Comparison of ENCODE assay signal across 17 mouse cellular contexts in genomic region chr16:11630489-11630888, GRCm38 (mm10).
DNase-seq lines count a peak whose midpoint lies in the region; ATAC-seq and TF ChIP-seq lines count a peak whose summit lies in the region.
"Had no signal": no experiment of that assay in that cellular context is flagged by ENCODE, and none has a peak within 500 bp of the region (broad histone marks: within the 10 kb centered on the region; RNA-seq: fewer than 3 reads in every experiment).

No protein-coding gene starts in this region.

- no peaks in the 10 kb centered on the region for H3K4me1 ChIP-seq in kidney, embryonic 14.5 days (ENCODE audit: control insufficient read depth, insufficient read depth, low read length)
- H3K4me1 ChIP-seq in midbrain, postnatal 0 days (ENCODE audit: insufficient read depth, low read length), result no peaks in the 10 kb centered on the region
- 0 out of 2 replicates have a peak, but pooled peaks cover 7% of the 10 kb centered on the region for H3K4me1 ChIP-seq in midbrain, embryonic 13.5 days (replicated peaks)
- peaks cover 10% of the 10 kb centered on the region for H3K4me1 ChIP-seq in forebrain, embryonic 10.5 days
- H3K4me1 ChIP-seq: limb, embryonic 13.5 days had no signal

- no peaks in the 10 kb centered on the region for H3K36me3 ChIP-seq in kidney, embryonic 14.5 days (ENCODE audit: control insufficient read depth, insufficient read depth, low read length)
- no peaks in the 10 kb centered on the region for H3K36me3 ChIP-seq in midbrain, postnatal 0 days (ENCODE audit: insufficient read depth, low read length)
- H3K36me3 ChIP-seq in midbrain, embryonic 13.5 days, result peaks cover 5% of the 10 kb centered on the region; the same call in 1 of the 2 replicates
- H3K36me3 ChIP-seq in forebrain, embryonic 10.5 days (replicated peaks), result no peaks in the 10 kb centered on the region
- H3K36me3 ChIP-seq: hindbrain, embryonic 15.5 days; limb, embryonic 13.5 days; liver, embryonic 15.5 days had no signal

- H3K9ac ChIP-seq in kidney, embryonic 14.5 days (ENCODE audit: low read depth, low read length), result no peak overlapping the region
- no peak overlapping the region for H3K9ac ChIP-seq in midbrain, postnatal 0 days (replicated peaks; ENCODE audit: low read length, poor library complexity, severe bottlenecking)
- no peak overlapping the region for H3K9ac ChIP-seq in midbrain, embryonic 13.5 days (replicated peaks)
- H3K9ac ChIP-seq: embryonic facial prominence, embryonic 15.5 days; hindbrain, embryonic 15.5 days; limb, embryonic 13.5 days; liver, embryonic 15.5 days had no signal

- 53% methylated on average over 5 of the region's 5 CpGs for WGBS in kidney, embryonic 14.5 days
- WGBS in midbrain, postnatal 0 days, result 49% methylated on average over 5 of the region's 5 CpGs
- 65% methylated on average over 5 of the region's 5 CpGs for WGBS in midbrain, embryonic 13.5 days
- WGBS in forebrain, embryonic 10.5 days, result 75% methylated on average over 5 of the region's 5 CpGs

- no peaks in the 10 kb centered on the region for H3K27me3 ChIP-seq in kidney, embryonic 14.5 days (ENCODE audit: control insufficient read depth, insufficient read depth, low read length)
- H3K27me3 ChIP-seq in midbrain, postnatal 0 days (ENCODE audit: insufficient read depth, low read length), result no peaks in the 10 kb centered on the region
- no peaks in the 10 kb centered on the region for H3K27me3 ChIP-seq in midbrain, embryonic 13.5 days
- H3K27me3 ChIP-seq in forebrain, embryonic 10.5 days (ENCODE audit: poor library complexity, severe bottlenecking), result no peaks in the 10 kb centered on the region
- H3K27me3 ChIP-seq: embryonic facial prominence, embryonic 15.5 days; hindbrain, embryonic 15.5 days; limb, embryonic 13.5 days; liver, embryonic 15.5 days; megakaryocyte, embryonic 14.5 days had no signal

- no peak for TF ChIP-seq CTCF in midbrain, postnatal 0 days (IDR thresholded peaks at IDR 0.05)

- DNase-seq in kidney, adult 11 months, result peak; percentile 24
- peak; percentile 48 for DNase-seq in midbrain, postnatal 0 days (ENCODE audit: low spot score)
- peak; percentile 22 to 23 for DNase-seq in heart, postnatal 10 days
- no peak for DNase-seq in forebrain, embryonic 10.5 days (ENCODE audit: extremely low spot score, low spot score)
- no peak for DNase-seq in B cell, adult 2 months
- DNase-seq: adrenal gland, adult 2 months; cerebellum, postnatal 14 days; embryo, embryonic 11 days; layer of hippocampus, adult 9-11 months; spleen, adult 18-20 months had no signal

- H3K27ac ChIP-seq in kidney, embryonic 14.5 days (ENCODE audit: low read depth, low read length), result no peak overlapping the region
- no peak overlapping the region for H3K27ac ChIP-seq in midbrain, postnatal 0 days (ENCODE audit: low read depth, low read length)
- H3K27ac ChIP-seq in midbrain, embryonic 13.5 days, result no peak overlapping the region
- H3K27ac ChIP-seq in forebrain, embryonic 10.5 days, result no peak overlapping the region
- H3K27ac ChIP-seq: embryonic facial prominence, embryonic 15.5 days; hindbrain, embryonic 15.5 days; limb, embryonic 13.5 days; liver, embryonic 15.5 days had no signal

- no peak overlapping the region for H3K4me2 ChIP-seq in kidney, embryonic 14.5 days (replicated peaks; ENCODE audit: low read depth, low read length)
- H3K4me2 ChIP-seq in midbrain, postnatal 0 days (ENCODE audit: low read depth, low read length, poor library complexity, severe bottlenecking), result no peak overlapping the region
- no peak overlapping the region for H3K4me2 ChIP-seq in midbrain, embryonic 13.5 days (replicated peaks)
- H3K4me2 ChIP-seq: embryonic facial prominence, embryonic 15.5 days; hindbrain, embryonic 15.5 days; limb, embryonic 13.5 days; liver, embryonic 15.5 days had no signal

- ATAC-seq in kidney, embryonic 14.5 days (ENCODE audit: low FRiP score, low TSS enrichment), result no peak
- ATAC-seq in midbrain, postnatal 0 days (ENCODE audit: low FRiP score), result no peak
- ATAC-seq in midbrain, embryonic 13.5 days, result no peak

- no peak overlapping the region for H3K4me3 ChIP-seq in kidney, embryonic 14.5 days (ENCODE audit: low read length)
- H3K4me3 ChIP-seq in midbrain, postnatal 0 days (ENCODE audit: low read depth, low read length), result no peak overlapping the region
- H3K4me3 ChIP-seq in midbrain, embryonic 13.5 days (replicated peaks), result no peak overlapping the region
- no peak overlapping the region for H3K4me3 ChIP-seq in forebrain, embryonic 10.5 days
- H3K4me3 ChIP-seq: embryonic facial prominence, embryonic 15.5 days; hindbrain, embryonic 15.5 days; limb, embryonic 13.5 days; liver, embryonic 15.5 days had no signal

- intact Hi-C loops in heart, postnatal 10 days (cut with DNase I), result no loop called here

- no peaks in the 10 kb centered on the region for H3K9me3 ChIP-seq in kidney, embryonic 14.5 days (ENCODE audit: control insufficient read depth, low read length)
- H3K9me3 ChIP-seq in midbrain, postnatal 0 days (ENCODE audit: low read length), result no peaks in the 10 kb centered on the region
- H3K9me3 ChIP-seq in midbrain, embryonic 13.5 days, result no peaks in the 10 kb centered on the region
- H3K9me3 ChIP-seq in forebrain, embryonic 10.5 days, result no peaks in the 10 kb centered on the region
- H3K9me3 ChIP-seq: embryonic facial prominence, embryonic 15.5 days; hindbrain, embryonic 15.5 days; limb, embryonic 13.5 days; liver, embryonic 15.5 days had no signal

Comparison
In these comparisons a context has a peak if more than half of its experiments do, and no peak if none do; other contexts are left out.
1. DNase-seq: peak in kidney, adult 11 months (single experiment), midbrain, postnatal 0 days (single experiment) and heart, postnatal 10 days (2 of 2); none in forebrain, embryonic 10.5 days (single experiment) and B cell, adult 2 months (0 of 2).